Mouse (Mus musculus) intestine, embryonic 15.5 days (tissue): Measurements from ENCODE around the gene Tnpo3. TPM values are rescaled to one million over a fixed set of nuclear protein-coding genes. Genes with fewer than 3 reads are reported as not detected.
A peak's percentile ranks its signal among the peaks of the same experiment; 100 is the strongest.
"Not testable (repeated sequence)": the region's sequence is repeated elsewhere in the genome, so short reads cannot be mapped to it uniquely, and the experiment has no call there.

ENCODE experiments used
- ATAC-seq: fragments of 200-750 bp; cut with Nextera tagmentation; 2 replicates; pipeline ENCODE4 v1.8.0; 2017; ENCODE audit warnings: moderate TSS enrichment, moderate library complexity
- H3K27ac ChIP-seq: fragments of 300-500 bp; sonication (generic); 2 replicates; pipeline ENCODE4 v1.5.1; 2015; ENCODE audit warnings: mild to moderate bottlenecking, inconsistent platforms
- H3K27me3 ChIP-seq: fragments of 300-500 bp; sonication (generic); replicated peaks from 2 replicates; pipeline ENCODE4 v1.6.1; 2015; ENCODE audit warnings: inconsistent platforms
- H3K36me3 ChIP-seq: fragments of 300-500 bp; sonication (generic); 2 replicates; pipeline ENCODE4 v1.6.1; 2015; ENCODE audit warnings: inconsistent platforms
- H3K4me1 ChIP-seq: fragments of 300-500 bp; sonication (generic); replicated peaks from 2 replicates; pipeline ENCODE4 v1.6.1; 2015; ENCODE audit warnings: inconsistent platforms
- H3K4me2 ChIP-seq: fragments of 300-500 bp; sonication (generic); replicated peaks from 2 replicates; pipeline ENCODE4 v1.6.1; 2015; ENCODE audit warnings: mild to moderate bottlenecking, inconsistent platforms
- H3K4me3 ChIP-seq: fragments of 300-500 bp; sonication (generic); replicated peaks from 2 replicates; pipeline ENCODE4 v1.5.1; 2015; ENCODE audit warnings: inconsistent platforms
- H3K9ac ChIP-seq: fragments of 300-500 bp; sonication (generic); 2 replicates; pipeline ENCODE4 v1.6.1; 2015; ENCODE audit warnings: inconsistent platforms
- H3K9me3 ChIP-seq: fragments of 300-500 bp; sonication (generic); 2 replicates; pipeline ENCODE4 v1.6.1; 2016; ENCODE audit warnings: inconsistent platforms
- WGBS: fragments of 180-500 bp; shearing (Covaris S2); methylation state at CpG from one replicate; pipeline ENCODE4 v1.1.7; 2015; 5-methylcytosine and 5-hydroxymethylcytosine counted together
- polyA plus RNA-seq: library from polyadenylated mRNA; unstranded; fragments of >200 nt; fragmentation: Nextera tagmentation; extraction: Ambion mirVana; gene quantifications from 2 replicates; pipeline ENCODE4 v1.2.1, GENCODE M21; 2015

Tnpo3 gene
- polyA plus RNA-seq, 1 experiment from 2014 or later, result 78.8 TPM

- Histone ChIP-seq H3K4me2 (no peak overlapping the region), H3K27ac (no peak overlapping the region), H3K4me1 (no peaks in the 10 kb centered on the region), H3K36me3 (no peaks in the 10 kb centered on the region), H3K27me3 (peaks cover 4% of the 10 kb centered on the region; the same call in 1 of the 2 replicates), H3K9me3 (no peaks in the 10 kb centered on the region), H3K4me3 (no peak overlapping the region), H3K9ac (no peak overlapping the region)
- no peak for ATAC-seq
- WGBS, result 100% methylated on average over 1 of the region's 1 CpGs
Measured at GRCm38 (mm10) chr6:29634537-29634936, 24.9 kb upstream of the Tnpo3 start.

- peaks cover 4% of the 10 kb centered on the region; the same call in 1 of the 2 replicates for H3K27me3 ChIP-seq
- H3K9me3 ChIP-seq, result no peaks in the 10 kb centered on the region
- H3K9ac ChIP-seq, result no peak overlapping the region
- no peak overlapping the region for H3K27ac ChIP-seq
- H3K36me3 ChIP-seq, result no peaks in the 10 kb centered on the region
- H3K4me1 ChIP-seq, result no peaks in the 10 kb centered on the region
- no peak for ATAC-seq
- 45% methylated on average over 12 of the region's 12 CpGs for WGBS
- no peak overlapping the region for H3K4me3 ChIP-seq
- H3K4me2 ChIP-seq, result no peak overlapping the region
Measured at GRCm38 (mm10) chr6:29632552-29633292, 23.0 kb upstream of the Tnpo3 start.

GRCm38 (mm10) chr6:29631751-29632551 is 22.3 kb upstream of the Tnpo3 start:
- Histone ChIP-seq H3K27ac (no peak overlapping the region), H3K4me2 (no peak overlapping the region), H3K9ac (no peak overlapping the region)

GRCm38 (mm10) chr6:29630216-29630615 is 20.5 kb upstream of the Tnpo3 start:
- Histone ChIP-seq H3K4me2 (no peak overlapping the region), H3K27me3 (peaks cover 4% of the 10 kb centered on the region; the same call in 1 of the 2 replicates), H3K4me3 (no peak overlapping the region), H3K9me3 (no peaks in the 10 kb centered on the region), H3K9ac (no peak overlapping the region), H3K36me3 (no peaks in the 10 kb centered on the region), H3K27ac (no peak overlapping the region), H3K4me1 (no peaks in the 10 kb centered on the region)
- WGBS, result 81% methylated on average over 1 of the region's 1 CpGs
- no peak for ATAC-seq

More at GRCm38 (mm10) chr6:29631751-29632551, 22.3 kb upstream of the Tnpo3 start:
- no peak for ATAC-seq
- 27% methylated on average over 10 of the region's 10 CpGs for WGBS
- H3K4me1 ChIP-seq, result no peaks in the 10 kb centered on the region
- H3K36me3 ChIP-seq, result no peaks in the 10 kb centered on the region
- no peaks in the 10 kb centered on the region for H3K9me3 ChIP-seq
- peaks cover 4% of the 10 kb centered on the region; the same call in 1 of the 2 replicates for H3K27me3 ChIP-seq
- H3K4me3 ChIP-seq, result no peak overlapping the region

- ATAC-seq, result no peak
- H3K27me3 ChIP-seq, result peaks cover 4% of the 10 kb centered on the region; the same call in 1 of the 2 replicates
- no peaks in the 10 kb centered on the region for H3K4me1 ChIP-seq
- H3K9me3 ChIP-seq, result no peaks in the 10 kb centered on the region
- H3K4me2 ChIP-seq, result no peak overlapping the region
- no peak overlapping the region for H3K9ac ChIP-seq
- 87% methylated on average over 2 of the region's 2 CpGs for WGBS
- H3K4me3 ChIP-seq, result no peak overlapping the region
- H3K36me3 ChIP-seq, result no peaks in the 10 kb centered on the region
- no peak overlapping the region for H3K27ac ChIP-seq
Measured at GRCm38 (mm10) chr6:29627756-29628155, 18.1 kb upstream of the Tnpo3 start.

- no peaks in the 10 kb centered on the region for H3K9me3 ChIP-seq
- WGBS, result 87% methylated on average over 2 of the region's 2 CpGs
- H3K36me3 ChIP-seq, result no peaks in the 10 kb centered on the region
- no peak overlapping the region for H3K9ac ChIP-seq
- no peak for ATAC-seq
- H3K27me3 ChIP-seq, result no peaks in the 10 kb centered on the region
- no peak overlapping the region for H3K4me3 ChIP-seq
- H3K27ac ChIP-seq, result no peak overlapping the region
- H3K4me1 ChIP-seq, result no peaks in the 10 kb centered on the region
- H3K4me2 ChIP-seq, result no peak overlapping the region
Measured at GRCm38 (mm10) chr6:29623857-29624256, 14.2 kb upstream of the Tnpo3 start.

- ATAC-seq, result no peak
- Histone ChIP-seq H3K9me3 (no peaks in the 10 kb centered on the region), H3K27me3 (no peaks in the 10 kb centered on the region), H3K4me2 (no peak overlapping the region), H3K36me3 (no peaks in the 10 kb centered on the region), H3K27ac (no peak overlapping the region), H3K4me3 (no peak overlapping the region), H3K4me1 (no peaks in the 10 kb centered on the region), H3K9ac (no peak overlapping the region)
- WGBS, result 45% methylated on average over 6 of the region's 6 CpGs
Measured at GRCm38 (mm10) chr6:29622273-29622672, 12.6 kb upstream of the Tnpo3 start.

- H3K36me3 ChIP-seq, result no peaks in the 10 kb centered on the region
- no peak overlapping the region for H3K9ac ChIP-seq
- no peaks in the 10 kb centered on the region for H3K4me1 ChIP-seq
- H3K4me2 ChIP-seq, result no peak overlapping the region
- no peak overlapping the region for H3K4me3 ChIP-seq
- no peaks in the 10 kb centered on the region for H3K27me3 ChIP-seq
- H3K27ac ChIP-seq, result no peak overlapping the region
- ATAC-seq, result no peak
- WGBS, result 61% methylated on average over 17 of the region's 17 CpGs
- H3K9me3 ChIP-seq, result no peaks in the 10 kb centered on the region
Measured at GRCm38 (mm10) chr6:29620840-29621543, 11.3 kb upstream of the Tnpo3 start.

GRCm38 (mm10) chr6:29620176-29620575 is 10.5 kb upstream of the Tnpo3 start:
- Histone ChIP-seq H3K4me1 (no peaks in the 10 kb centered on the region), H3K27me3 (no peaks in the 10 kb centered on the region), H3K4me2 (no peak overlapping the region), H3K9ac (no peak overlapping the region), H3K9me3 (no peaks in the 10 kb centered on the region), H3K36me3 (no peaks in the 10 kb centered on the region), H3K4me3 (no peak overlapping the region), H3K27ac (no peak overlapping the region)
- WGBS, result 43% methylated on average over 3 of the region's 3 CpGs
- no peak for ATAC-seq

GRCm38 (mm10) chr6:29610020-29610640 is 443 bp upstream of the Tnpo3 start:
- H3K4me3 ChIP-seq, result peak overlapping the region; percentile 88
- H3K9me3 ChIP-seq, H3K27me3 ChIP-seq, H3K4me1 ChIP-seq, H3K36me3 ChIP-seq: not testable (repeated sequence)
- peak overlapping the region; percentile 40; the same call in 1 of the 2 replicates for H3K9ac ChIP-seq
- peak; percentile 60 for ATAC-seq
- 24% methylated on average over 13 of the region's 13 CpGs for WGBS
- peak overlapping the region; percentile 91 for H3K27ac ChIP-seq
- H3K4me2 ChIP-seq, result peak overlapping the region; percentile 60

GRCm38 (mm10) chr6:29600188-29600587 is 9.5 kb downstream of the Tnpo3 start:
- ATAC-seq, result no peak
- Histone ChIP-seq H3K4me1 (no peaks in the 10 kb centered on the region), H3K36me3 (no peaks in the 10 kb centered on the region), H3K27ac (no peak overlapping the region), H3K9ac (no peak overlapping the region), H3K9me3 (no peaks in the 10 kb centered on the region), H3K4me2 (no peak overlapping the region), H3K4me3 (no peak overlapping the region), H3K27me3 (no peaks in the 10 kb centered on the region)

- H3K27ac ChIP-seq, result no peak overlapping the region
- 84% methylated on average over 2 of the region's 2 CpGs for WGBS
- no peak overlapping the region for H3K4me3 ChIP-seq
- H3K9me3 ChIP-seq, result no peaks in the 10 kb centered on the region
- H3K4me2 ChIP-seq, result no peak overlapping the region
- H3K4me1 ChIP-seq, result no peaks in the 10 kb centered on the region
- H3K36me3 ChIP-seq, result no peaks in the 10 kb centered on the region
- H3K9ac ChIP-seq, result no peak overlapping the region
- ATAC-seq, result no peak
- no peaks in the 10 kb centered on the region for H3K27me3 ChIP-seq
Measured at GRCm38 (mm10) chr6:29595656-29596055, 14.0 kb downstream of the Tnpo3 start.
